Mouse (Mus musculus): Measurements from ENCODE around the gene Fgd4. TPM values are rescaled to one million over a fixed set of nuclear protein-coding genes. Genes with fewer than 3 reads are reported as not detected.
"Not testable (repeated sequence)": the region's sequence is repeated elsewhere in the genome, so short reads cannot be mapped to it uniquely, and the experiment has no call there.

Gene Fgd4
- polyA plus RNA-seq, 1 experiment from 2014 or later, result 8.5 TPM

- H3K36me3 ChIP-seq, result peaks cover 12% of the 10 kb centered on the region
- not testable (repeated sequence) for H3K4me1 ChIP-seq; H3K27me3 ChIP-seq; ATAC-seq (ENCODE audit: low FRiP score, low read depth); H3K4me2 ChIP-seq (replicated peaks); H3K4me3 ChIP-seq; H3K27ac ChIP-seq; H3K9ac ChIP-seq; H3K9me3 ChIP-seq
- 86% methylated on average over 10 of the region's 10 CpGs for WGBS
Observed at GRCm38 (mm10) chr16:16473451-16473850, 126.9 kb downstream of the Fgd4 start.

DNA sequence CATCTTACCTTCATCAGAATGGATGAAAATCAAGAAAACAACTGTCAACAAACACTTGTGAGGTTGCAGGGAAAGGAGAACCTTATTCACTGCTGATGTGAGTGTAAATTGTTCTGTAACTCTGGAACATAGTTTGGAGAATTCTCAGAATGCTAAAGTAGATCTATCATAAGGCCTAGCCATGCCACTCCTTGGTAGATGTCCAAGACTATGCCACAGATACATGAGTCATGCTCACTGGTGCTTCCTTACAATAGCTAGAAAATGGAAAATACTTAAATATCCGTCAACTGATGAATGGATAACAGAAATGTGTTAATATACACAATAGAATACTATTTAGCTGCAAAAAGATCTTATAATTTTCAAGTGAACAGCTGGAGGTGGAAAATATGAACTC, 150.3 kb downstream of the Fgd4 start:
- Histone ChIP-seq H3K4me2 (replicated peaks) (no peak overlapping the region), H3K9me3 (no peaks in the 10 kb centered on the region), H3K36me3 (peaks cover 7% of the 10 kb centered on the region), H3K27ac (no peak overlapping the region), H3K4me1 (no peaks in the 10 kb centered on the region), H3K27me3 (no peaks in the 10 kb centered on the region), H3K4me3 (no peak overlapping the region), H3K9ac (no peak overlapping the region)
- ATAC-seq (ENCODE audit: low FRiP score, low read depth), result no peak
- WGBS, result 85% methylated on average over 1 of the region's 1 CpGs

DNA sequence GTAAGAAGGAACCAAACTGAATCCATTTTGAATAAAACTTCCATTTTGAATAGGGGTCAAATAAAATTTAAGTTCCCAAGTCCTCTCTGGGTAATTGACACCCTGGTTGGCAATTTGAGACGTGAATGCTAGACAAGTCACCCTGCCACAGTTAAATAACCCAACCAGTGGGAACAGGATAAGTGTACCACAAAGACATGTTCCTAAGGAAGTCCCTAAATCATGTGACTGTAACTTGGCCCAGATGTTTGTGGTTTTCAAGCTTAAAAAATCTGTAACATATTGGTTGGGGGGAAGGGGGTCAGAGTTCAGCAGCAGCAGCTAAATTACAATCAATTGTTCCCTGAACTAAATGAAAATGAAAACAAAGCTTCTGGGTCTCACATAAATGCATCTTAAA, 161.9 kb downstream of the Fgd4 start:
- ATAC-seq (ENCODE audit: low FRiP score, low read depth), result no peak
- Histone ChIP-seq H3K9me3 (no peaks in the 10 kb centered on the region), H3K36me3 (peaks cover 17% of the 10 kb centered on the region), H3K27me3 (no peaks in the 10 kb centered on the region), H3K4me3 (no peak overlapping the region), H3K27ac (no peak overlapping the region), H3K4me2 (replicated peaks) (no peak overlapping the region), H3K4me1 (no peaks in the 10 kb centered on the region), H3K9ac (no peak overlapping the region)
- WGBS, result 18% methylated on average over 1 of the region's 1 CpGs

DNA sequence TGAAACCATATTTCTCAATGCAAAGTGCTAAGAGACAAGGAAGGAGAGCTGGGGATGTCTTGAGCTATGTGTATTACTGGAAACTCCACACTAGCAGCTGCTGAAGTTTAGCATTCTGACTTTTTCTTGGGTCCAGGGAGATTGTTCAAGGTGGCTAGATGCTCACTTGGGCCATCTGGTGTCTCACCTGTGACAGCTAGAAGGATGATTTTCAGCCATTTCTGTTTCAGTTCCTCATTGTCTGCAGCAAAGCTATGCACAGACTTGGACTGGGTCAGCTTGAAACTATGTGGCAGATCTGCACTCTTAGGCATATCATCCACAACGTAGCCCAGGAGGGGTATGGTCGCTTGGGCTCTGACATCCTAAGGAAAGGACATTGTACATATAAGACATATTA, 177.9 kb downstream of the Fgd4 start:
- Histone ChIP-seq H3K27ac (no peak overlapping the region), H3K9me3 (no peaks in the 10 kb centered on the region), H3K4me2 (replicated peaks) (no peak overlapping the region), H3K4me3 (no peak overlapping the region), H3K9ac (no peak overlapping the region), H3K27me3 (no peaks in the 10 kb centered on the region), H3K36me3 (peaks cover 9% of the 10 kb centered on the region), H3K4me1 (no peaks in the 10 kb centered on the region)
- no peak for ATAC-seq (ENCODE audit: low FRiP score, low read depth)
- 85% methylated on average over 2 of the region's 2 CpGs for WGBS

DNA sequence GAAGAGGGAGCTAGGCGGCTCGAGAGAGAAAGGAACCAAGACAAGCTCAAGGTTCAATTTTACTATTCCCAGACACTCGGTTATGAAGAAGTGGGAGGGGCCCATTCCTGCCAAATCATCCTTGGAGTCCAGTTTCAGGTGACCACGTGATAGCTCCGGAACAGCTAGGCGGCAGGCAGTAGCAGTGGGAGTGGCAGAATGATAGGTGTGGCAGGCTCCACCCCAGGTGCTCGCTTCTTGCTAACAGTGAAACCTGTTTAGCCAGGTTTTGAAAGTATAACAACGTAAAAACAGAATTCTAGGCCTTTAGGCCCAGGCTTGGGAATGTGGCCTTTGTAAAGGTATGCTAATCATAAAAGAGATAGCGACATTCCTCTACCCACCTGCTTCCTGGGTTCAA, 233.1 kb downstream of the Fgd4 start:
- not testable (repeated sequence) for H3K36me3 ChIP-seq; ATAC-seq (ENCODE audit: low FRiP score, low read depth); H3K4me1 ChIP-seq; H3K9me3 ChIP-seq; H3K4me3 ChIP-seq; H3K4me2 ChIP-seq (replicated peaks); H3K27me3 ChIP-seq; H3K27ac ChIP-seq; H3K9ac ChIP-seq
- WGBS, result 66% methylated on average over 9 of the region's 9 CpGs

Other genes with a start within 250 kb of the Fgd4 start
- 54.5 and 58.2 TPM in 2 replicates for gene Dnm1l, start 241.6 kb downstream of the Fgd4 start, polyA plus RNA-seq (2015; fragmentation: Nextera tagmentation; extraction: Ambion mirVana)
- not detected in 2 replicates for gene Olfr19, start 75.9 kb upstream of the Fgd4 start, polyA plus RNA-seq (2015; fragmentation: Nextera tagmentation; extraction: Ambion mirVana)
- 0.11 and 0.13 TPM in 2 replicates for gene Spag6l, start 228.9 kb upstream of the Fgd4 start, polyA plus RNA-seq (2015; fragmentation: Nextera tagmentation; extraction: Ambion mirVana)

All from limb, embryonic 13.5 days (tissue).